Mouse (Mus musculus) myocyte (in vitro differentiated cells): ENCODE data around the gene Col6a6. TPM values are rescaled to one million over a fixed set of nuclear protein-coding genes. Genes with fewer than 3 reads are reported as not detected.

ENCODE experiments used
- H3K27me3 ChIP-seq: one replicate; pipeline ENCODE4 v1.6.1; 2011; ENCODE audit not compliant: control insufficient read depth, insufficient read depth, insufficient read length
- H3K36me3 ChIP-seq: one replicate; pipeline ENCODE4 v1.6.1; 2011; ENCODE audit not compliant: control insufficient read depth, insufficient read depth
- H3K4me2 ChIP-seq: one replicate; pipeline ENCODE4 v1.6.1; 2011; ENCODE audit warnings: low read depth, control low read depth
- H3K4me3 ChIP-seq: one replicate; pipeline ENCODE4 v1.5.1; 2011; ENCODE audit warnings: mild to moderate bottlenecking, control low read depth, moderate library complexity
- H3K79me2 ChIP-seq: one replicate; pipeline ENCODE4 v1.6.1; 2011; ENCODE audit not compliant: control insufficient read depth, insufficient read depth
- H3ac ChIP-seq: one replicate; pipeline ENCODE4 v1.6.1; 2011; ENCODE audit not compliant: control insufficient read depth, insufficient read length
- CEBPB ChIP-seq: IDR thresholded peaks from 2 replicates; pipeline ENCODE4 v1.6.1; 2011; ENCODE audit warnings: mild to moderate bottlenecking, moderate library complexity; ENCODE audit not compliant: poor library complexity, insufficient read depth, severe bottlenecking
- E2F4 ChIP-seq: IDR thresholded peaks from one replicate; pipeline ENCODE4 v1.6.1; 2011; ENCODE audit warnings: mild to moderate bottlenecking, control low read depth, moderate library complexity; ENCODE audit not compliant: insufficient read depth
- MAX ChIP-seq: IDR thresholded peaks from one replicate; pipeline ENCODE4 v1.6.1; 2011; ENCODE audit warnings: low read depth, mild to moderate bottlenecking, control low read depth
- MYOD1 ChIP-seq, 3 experiments: IDR thresholded peaks; one replicate each; pipeline ENCODE4 v1.6.1; 2011; ENCODE audit warnings: control low read depth in 2 of 3, low read depth in 2 of 3, mild to moderate bottlenecking in 2 of 3, moderate library complexity in 1 of 3; ENCODE audit not compliant: insufficient read length in 2 of 3, control insufficient read depth in 1 of 3
- MYOG ChIP-seq, 3 experiments: IDR thresholded peaks; one replicate each; pipeline ENCODE4 v1.6.1; 2011; ENCODE audit warnings: control low read depth in 2 of 3, low read depth in 2 of 3, mild to moderate bottlenecking in 2 of 3; ENCODE audit not compliant: insufficient read length in 2 of 3, control insufficient read depth in 1 of 3, insufficient read depth in 1 of 3
- POLR2A ChIP-seq: IDR thresholded peaks from one replicate; pipeline ENCODE4 v1.6.1; 2011; ENCODE audit warnings: low read depth, mild to moderate bottlenecking, control low read depth, moderate library complexity; ENCODE audit not compliant: insufficient read length
- POLR2AphosphoS2 ChIP-seq: IDR thresholded peaks from one replicate; pipeline ENCODE4 v1.6.1; 2011; ENCODE audit warnings: low read depth, control low read depth; ENCODE audit not compliant: insufficient read length
- REST ChIP-seq: IDR thresholded peaks from one replicate; pipeline ENCODE4 v1.6.1; 2011; ENCODE audit warnings: mild to moderate bottlenecking, control low read depth, moderate library complexity; ENCODE audit not compliant: insufficient read depth, insufficient read length
- SRF ChIP-seq: IDR thresholded peaks from one replicate; pipeline ENCODE4 v1.6.1; 2011; ENCODE audit warnings: low read depth; ENCODE audit not compliant: control insufficient read depth, insufficient read length
- TCF12 ChIP-seq: IDR thresholded peaks from one replicate; pipeline ENCODE4 v1.6.1; 2011; ENCODE audit warnings: mild to moderate bottlenecking, control low read depth; ENCODE audit not compliant: poor library complexity, insufficient read depth, severe bottlenecking
- TCF3 ChIP-seq: IDR thresholded peaks from one replicate; pipeline ENCODE4 v1.6.1; 2011; ENCODE audit warnings: low read depth, control low read depth; ENCODE audit not compliant: insufficient read length
- USF1 ChIP-seq: IDR thresholded peaks from one replicate; pipeline ENCODE4 v1.6.1; 2011; ENCODE audit warnings: low read depth, mild to moderate bottlenecking, control low read depth, moderate library complexity
- polyA plus RNA-seq: library from polyadenylated mRNA; unstranded; fragments of >200 nt; fragmentation: generic; extraction: Trizol; gene quantifications from one replicate; pipeline ENCODE4 v1.2.1, GENCODE M21; 2012; ENCODE audit warnings: missing spikeins

Gene Col6a6
- polyA plus RNA-seq, 1 experiment: 0.01 TPM

- Histone ChIP-seq H3K79me2 (no peaks in the 10 kb centered on the region), H3K36me3 (no peaks in the 10 kb centered on the region), H3ac (no peak overlapping the region), H3K4me2 (no peak overlapping the region), H3K27me3 (no peaks in the 10 kb centered on the region), H3K4me3 (no peak overlapping the region)
- TF ChIP-seq REST: no peak
- TF ChIP-seq MYOD1 (IDR thresholded peaks at IDR 0.05; ENCODE audit: control insufficient read depth in 1 of 3, insufficient read length in 2 of 3, low read depth in 2 of 3): no peak
- TF ChIP-seq E2F4: no peak
- TF ChIP-seq MAX: no peak
- TF ChIP-seq CEBPB: no peak
- no peak for TF ChIP-seq POLR2AphosphoS2
- TF ChIP-seq TCF12: no peak
- no peak for TF ChIP-seq SRF
- TF ChIP-seq POLR2A: no peak
- TF ChIP-seq USF1: no peak
- no peak for TF ChIP-seq TCF3
- TF ChIP-seq MYOG (IDR thresholded peaks at IDR 0.05; ENCODE audit: control insufficient read depth in 1 of 3, insufficient read depth in 1 of 3, insufficient read length in 2 of 3, low read depth in 2 of 3): no peak
Observed at GRCm38 (mm10) chr9:105704226-105704932, 123.6 kb downstream of the Col6a6 start.

- Histone ChIP-seq H3K36me3 (no peaks in the 10 kb centered on the region), H3K27me3 (no peaks in the 10 kb centered on the region), H3K79me2 (no peaks in the 10 kb centered on the region), H3K4me3 (no peak overlapping the region), H3K4me2 (no peak overlapping the region), H3ac (no peak overlapping the region)
- TF ChIP-seq CEBPB (no peak), SRF (no peak), USF1 (no peak), MYOG (IDR thresholded peaks at IDR 0.05; ENCODE audit: control insufficient read depth in 1 of 3, insufficient read depth in 1 of 3, insufficient read length in 2 of 3, low read depth in 2 of 3) (no peak), REST (no peak), TCF3 (no peak), TCF12 (no peak)
Observed at GRCm38 (mm10) chr9:105701966-105702365, 126.0 kb downstream of the Col6a6 start.

GRCm38 (mm10) chr9:105700702-105701101 is 127.3 kb downstream of the Col6a6 start:
- no peaks in the 10 kb centered on the region for H3K79me2 ChIP-seq
- H3ac ChIP-seq: no peak overlapping the region
- no peaks in the 10 kb centered on the region for H3K27me3 ChIP-seq
- no peak for TF ChIP-seq CEBPB
- TF ChIP-seq REST: no peak
- TF ChIP-seq POLR2A: no peak
- no peak for TF ChIP-seq MYOG (IDR thresholded peaks at IDR 0.05; ENCODE audit: control insufficient read depth in 1 of 3, insufficient read depth in 1 of 3, insufficient read length in 2 of 3, low read depth in 2 of 3)
- TF ChIP-seq TCF3: no peak
- no peak for TF ChIP-seq MYOD1 (IDR thresholded peaks at IDR 0.05; ENCODE audit: control insufficient read depth in 1 of 3, insufficient read length in 2 of 3, low read depth in 2 of 3)
- no peak for TF ChIP-seq MAX
- TF ChIP-seq SRF: no peak
- TF ChIP-seq USF1: no peak
- no peak for TF ChIP-seq TCF12
- no peak for TF ChIP-seq POLR2AphosphoS2
- no peak for TF ChIP-seq E2F4
- no peaks in the 10 kb centered on the region for H3K36me3 ChIP-seq
- H3K4me3 ChIP-seq: no peak overlapping the region
- H3K4me2 ChIP-seq: no peak overlapping the region

GRCm38 (mm10) chr9:105697764-105698396 is 130.1 kb downstream of the Col6a6 start:
- no peaks in the 10 kb centered on the region for H3K79me2 ChIP-seq
- no peak overlapping the region for H3ac ChIP-seq
- H3K27me3 ChIP-seq: no peaks in the 10 kb centered on the region
- peak overlapping the region; percentile 34 for H3K4me2 ChIP-seq
- TF ChIP-seq E2F4 (no peak), REST (no peak), POLR2AphosphoS2 (no peak), USF1 (no peak), MYOD1 (IDR thresholded peaks at IDR 0.05; ENCODE audit: control insufficient read depth in 1 of 3, insufficient read length in 2 of 3, low read depth in 2 of 3) (no peak), CEBPB (no peak), SRF (no peak), MYOG (IDR thresholded peaks at IDR 0.05; ENCODE audit: control insufficient read depth in 1 of 3, insufficient read depth in 1 of 3, insufficient read length in 2 of 3, low read depth in 2 of 3) (no peak)
- no peak overlapping the region for H3K4me3 ChIP-seq
- H3K36me3 ChIP-seq: no peaks in the 10 kb centered on the region
